Mouse (Mus musculus) heart, postnatal 0 days (tissue): ENCODE measurements around the gene Serpina3a. TPM values are rescaled to one million over a fixed set of nuclear protein-coding genes. Genes with fewer than 3 reads are reported as not detected.
"Not testable (repeated sequence)": the region's sequence is repeated elsewhere in the genome, so short reads cannot be mapped to it uniquely, and the experiment has no call there.

Source experiments
- ATAC-seq: fragments of 200-750 bp; cut with Nextera tagmentation; 2 replicates; pipeline ENCODE4 v1.8.0; 2017; ENCODE audit warnings: low read depth, moderate number of reproducible peaks, moderate library complexity; ENCODE audit not compliant: insufficient read depth
- DNase-seq: peaks from one replicate; pipeline ENCODE4 v3.0.0-alpha.2; 2016; ENCODE audit warnings: low spot score
- H3K27ac ChIP-seq: fragments of 300-500 bp; sonication (generic); 2 replicates; pipeline ENCODE4 v1.5.1; 2014; ENCODE audit warnings: low read depth, mild to moderate bottlenecking
- H3K27me3 ChIP-seq: fragments of 300-500 bp; sonication (generic); 2 replicates; pipeline ENCODE4 v1.6.1; 2014; ENCODE audit warnings: low read length, mixed read lengths; ENCODE audit not compliant: control insufficient read depth, insufficient read depth
- H3K36me3 ChIP-seq: fragments of 300-500 bp; sonication (generic); replicated peaks from 2 replicates; pipeline ENCODE4 v1.6.1; 2014; ENCODE audit warnings: low read length, mixed read lengths; ENCODE audit not compliant: control insufficient read depth, insufficient read depth
- H3K4me1 ChIP-seq: fragments of 300-500 bp; sonication (generic); 2 replicates; pipeline ENCODE4 v1.6.1; 2014; ENCODE audit warnings: antibody characterized with exemption; ENCODE audit not compliant: control insufficient read depth, insufficient read depth
- H3K4me2 ChIP-seq: fragments of 300-500 bp; sonication (generic); 2 replicates; pipeline ENCODE4 v1.6.1; 2014; ENCODE audit warnings: low read depth, mild to moderate bottlenecking, low read length, moderate library complexity
- H3K4me3 ChIP-seq: fragments of 300-500 bp; sonication (generic); 2 replicates; pipeline ENCODE4 v1.5.1; 2014; ENCODE audit warnings: low read depth, low read length
- H3K9ac ChIP-seq: fragments of 300-500 bp; sonication (generic); replicated peaks from 2 replicates; pipeline ENCODE4 v1.6.1; 2014; ENCODE audit warnings: low read depth, low read length, mixed read lengths
- H3K9me3 ChIP-seq: fragments of 300-500 bp; sonication (generic); replicated peaks from 2 replicates; pipeline ENCODE4 v1.6.1; 2016; ENCODE audit warnings: low read length; ENCODE audit not compliant: control insufficient read depth
- CTCF ChIP-seq: IDR thresholded peaks from 2 replicates; pipeline ENCODE4 v1.5.1; 2016; ENCODE audit warnings: antibody characterized with exemption, control low read depth, low read depth
- EP300 ChIP-seq: IDR thresholded peaks from 2 replicates; pipeline ENCODE4 v1.6.1; 2016; ENCODE audit warnings: antibody characterized with exemption, low read depth
- whole genome bisulfite sequencing: fragments of 180-500 bp; shearing (Covaris S2); extraction: QIAGEN DNeasy Blood & Tissue Kit; methylation state at CpG from one replicate; pipeline ENCODE4 v1.1.7; 2014; 5-methylcytosine and 5-hydroxymethylcytosine counted together
- polyA plus RNA-seq: library from polyadenylated mRNA; unstranded; fragments of >200 nt; fragmentation: Nextera tagmentation; extraction: Ambion mirVana; gene quantifications from 2 replicates; pipeline ENCODE4 v1.2.1, GENCODE M21; 2015
- total RNA-seq: library from RNA; depleted of rRNA; stranded (reverse); fragments of >200 nt; gene quantifications from 2 replicates; pipeline ENCODE4 v1.2.3, GENCODE M21; 2014; ENCODE audit warnings: low replicate concordance; rRNA removed

The Serpina3a gene
- total RNA-seq: not detected in 2 replicates
- not detected in 2 replicates for polyA plus RNA-seq

DNA sequence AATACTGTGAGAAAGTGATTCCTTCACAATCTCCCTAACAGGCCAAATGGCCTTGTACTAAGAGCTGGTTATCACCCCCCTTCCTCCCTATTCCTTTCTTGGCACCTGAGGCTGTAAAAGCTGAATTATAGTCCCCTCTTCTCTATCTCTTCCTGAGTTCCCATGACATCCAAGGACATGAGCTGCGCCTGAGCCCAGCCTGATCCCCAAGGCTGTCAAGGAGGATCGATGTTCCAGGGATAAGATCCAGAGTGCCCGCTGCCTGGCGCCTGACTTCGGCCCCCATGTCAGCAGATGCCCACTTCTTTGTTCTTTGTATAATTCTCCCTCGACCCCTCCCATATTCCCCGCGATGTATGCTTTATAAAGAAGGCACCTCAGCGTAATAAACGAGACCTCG is at the start of gene Serpina3a:
Gene Serpina3a (plus strand): TSS at position 392 of the 400 bp plus-strand sequence.
- ATAC-seq, H3K4me1 ChIP-seq, H3K27me3 ChIP-seq, H3K36me3 ChIP-seq, H3K9me3 ChIP-seq, H3K9ac ChIP-seq, DNase-seq, H3K4me2 ChIP-seq, H3K27ac ChIP-seq, H3K4me3 ChIP-seq: not testable (repeated sequence)
- 80% methylated on average over 10 of the region's 11 CpGs for WGBS

DNA sequence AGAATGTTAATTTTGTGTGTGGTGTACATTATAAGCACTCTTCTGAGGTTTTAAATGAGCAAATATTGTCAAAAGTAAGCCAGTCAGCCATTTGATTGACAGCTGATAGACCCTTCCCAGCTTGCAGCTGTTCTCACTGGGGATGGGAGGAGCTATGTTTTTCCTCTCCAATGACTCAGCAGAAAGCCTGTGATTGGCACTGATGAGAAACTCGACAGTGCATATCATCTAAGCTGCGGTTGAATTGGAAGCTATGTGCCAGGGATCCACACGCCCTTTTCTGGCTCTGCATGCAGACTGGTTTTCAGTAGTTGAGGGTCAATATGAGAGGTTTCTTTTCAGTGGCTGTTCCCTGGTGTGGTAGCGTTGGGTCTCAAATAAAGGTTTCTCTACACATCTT is 48.0 kb upstream of the Serpina3a start:
- no peak for DNase-seq
- no peak overlapping the region for H3K9ac ChIP-seq
- H3K4me2 ChIP-seq: no peak overlapping the region
- TF ChIP-seq CTCF: no peak
- no peak for TF ChIP-seq EP300
- no peak overlapping the region for H3K4me3 ChIP-seq
- no peak for ATAC-seq
- WGBS: 51% methylated on average over 4 of the region's 4 CpGs
- H3K4me1 ChIP-seq: no peaks in the 10 kb centered on the region
- H3K36me3 ChIP-seq: no peaks in the 10 kb centered on the region
- H3K9me3 ChIP-seq: no peaks in the 10 kb centered on the region
- no peaks in the 10 kb centered on the region for H3K27me3 ChIP-seq
- H3K27ac ChIP-seq: no peak overlapping the region

DNA sequence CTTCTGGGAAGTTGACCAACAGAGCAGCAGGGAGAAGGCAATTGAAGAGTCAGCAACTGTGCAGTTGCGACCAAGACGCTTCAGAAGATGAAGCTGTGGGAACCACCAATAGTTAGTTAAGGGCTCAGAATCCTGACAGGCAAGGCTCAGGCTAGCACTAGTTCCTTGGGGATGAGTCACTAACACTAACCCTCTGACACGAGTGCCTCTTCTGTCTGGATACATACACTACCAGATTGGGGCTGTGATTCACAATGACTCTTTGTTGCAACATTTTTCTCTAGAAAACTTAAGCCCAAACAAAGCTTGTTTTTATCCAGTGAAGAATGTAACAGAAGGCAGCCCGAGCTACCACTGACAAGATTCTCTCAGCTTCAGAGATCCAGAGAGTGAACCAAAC is 47.5 kb upstream of the Serpina3a start:
- H3K4me3 ChIP-seq: no peak overlapping the region
- ATAC-seq (no peak), DNase-seq (no peak)
- TF ChIP-seq CTCF: no peak
- no peak for TF ChIP-seq EP300
- H3K36me3 ChIP-seq: no peaks in the 10 kb centered on the region
- H3K27me3 ChIP-seq: no peaks in the 10 kb centered on the region
- H3K9me3 ChIP-seq: no peaks in the 10 kb centered on the region
- no peaks in the 10 kb centered on the region for H3K4me1 ChIP-seq
- H3K9ac ChIP-seq: no peak overlapping the region
- no peak overlapping the region for H3K4me2 ChIP-seq
- 69% methylated on average over 4 of the region's 4 CpGs for WGBS
- no peak overlapping the region for H3K27ac ChIP-seq

DNA sequence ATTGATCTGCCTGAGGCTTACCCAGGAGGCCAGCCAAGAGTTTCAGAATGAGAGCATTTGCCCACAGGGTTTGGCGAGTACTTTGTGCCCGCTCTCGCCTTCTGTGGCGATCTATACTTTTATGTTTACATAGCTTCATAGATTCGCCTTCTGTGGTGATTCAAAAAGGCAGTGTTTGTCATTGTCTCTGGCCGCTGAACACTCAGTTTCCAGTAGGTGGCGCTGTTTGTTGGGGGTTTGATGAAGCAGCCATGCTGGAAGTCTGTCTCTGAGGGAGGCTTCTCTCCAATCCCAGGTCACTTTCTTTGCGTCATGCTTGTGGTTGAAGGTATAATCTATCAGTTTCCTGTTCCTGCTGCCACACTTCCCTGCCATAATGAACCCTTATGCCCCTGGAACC is 46.3 kb upstream of the Serpina3a start:
- no peak overlapping the region for H3K4me2 ChIP-seq
- WGBS: 21% methylated on average over 8 of the region's 8 CpGs
- TF ChIP-seq EP300 (no peak), CTCF (peak; percentile 74)
- H3K27ac ChIP-seq: no peak overlapping the region
- H3K27me3 ChIP-seq: no peaks in the 10 kb centered on the region
- no peak overlapping the region for H3K9ac ChIP-seq
- H3K4me1 ChIP-seq: no peaks in the 10 kb centered on the region
- no peak overlapping the region for H3K4me3 ChIP-seq
- ATAC-seq (no peak), DNase-seq (peak; percentile 72)
- no peaks in the 10 kb centered on the region for H3K36me3 ChIP-seq
- no peaks in the 10 kb centered on the region for H3K9me3 ChIP-seq

DNA sequence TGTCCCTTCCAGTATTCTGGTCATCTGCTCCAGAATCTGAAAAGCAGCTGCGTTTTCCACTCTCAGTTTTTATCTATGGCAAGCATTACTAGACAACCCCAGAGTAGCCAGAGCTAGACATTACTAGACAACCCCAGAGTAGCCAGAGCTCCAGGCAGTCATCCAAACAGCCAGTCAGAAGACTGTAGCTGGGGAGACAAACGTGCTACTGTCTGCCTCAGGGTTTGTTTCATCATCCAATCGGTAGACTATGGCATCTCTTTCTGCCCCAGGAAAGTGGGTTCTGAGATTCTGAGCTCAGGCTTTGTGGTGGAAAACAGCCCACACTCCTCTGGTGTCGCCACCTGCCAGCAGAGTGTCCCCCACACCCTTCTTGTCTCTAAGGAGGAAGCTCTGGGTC is 45.0 kb upstream of the Serpina3a start:
- WGBS: 22% methylated on average over 4 of the region's 4 CpGs
- H3K4me3 ChIP-seq: peak overlapping the region; percentile 33

DNA sequence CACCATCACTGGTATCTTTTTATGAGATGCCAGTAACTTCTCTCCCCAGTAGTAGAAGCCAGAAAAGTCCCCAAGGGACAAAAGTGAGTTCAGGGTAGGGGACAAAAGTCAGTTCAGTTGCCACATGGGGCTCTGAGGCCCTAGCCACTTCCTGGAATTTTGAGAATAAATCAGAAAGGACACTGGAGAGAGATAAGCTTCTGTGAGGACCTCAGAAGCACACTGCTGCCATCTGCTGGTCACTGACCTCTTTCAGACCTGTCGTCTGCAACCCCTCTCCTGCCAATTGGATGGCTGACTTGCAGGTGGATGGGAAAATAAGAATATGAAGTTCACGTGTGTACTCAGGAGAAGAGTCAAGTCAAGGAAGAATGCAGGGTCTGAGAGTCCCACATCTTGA is 42.9 kb upstream of the Serpina3a start:
- H3K4me1 ChIP-seq: no peaks in the 10 kb centered on the region
- no peaks in the 10 kb centered on the region for H3K9me3 ChIP-seq
- ATAC-seq (no peak), DNase-seq (peak; percentile 53)
- TF ChIP-seq CTCF: peak; percentile 76
- no peak for TF ChIP-seq EP300
- H3K36me3 ChIP-seq: no peaks in the 10 kb centered on the region
- WGBS: 6% methylated on average over 2 of the region's 2 CpGs
- H3K27ac ChIP-seq: no peak overlapping the region
- H3K27me3 ChIP-seq: no peaks in the 10 kb centered on the region
- no peak overlapping the region for H3K4me2 ChIP-seq
- H3K4me3 ChIP-seq: no peak overlapping the region
- no peak overlapping the region for H3K9ac ChIP-seq

More for the DNA sequence above, 45.0 kb upstream of the Serpina3a start:
- DNase-seq (peak; percentile 66), ATAC-seq (peak; percentile 73; the same call in 1 of the 2 replicates)
- H3K36me3 ChIP-seq: no peaks in the 10 kb centered on the region
- H3K4me2 ChIP-seq: peak overlapping the region; percentile 46
- no peaks in the 10 kb centered on the region for H3K4me1 ChIP-seq
- H3K9ac ChIP-seq: no peak overlapping the region
- no peaks in the 10 kb centered on the region for H3K9me3 ChIP-seq
- no peaks in the 10 kb centered on the region for H3K27me3 ChIP-seq
- TF ChIP-seq CTCF (no peak), EP300 (no peak)
- no peak overlapping the region for H3K27ac ChIP-seq
